Mouse (Mus musculus) CH12.LX (cell line): ENCODE results near the gene Adra2a. TPM values are rescaled to one million over a fixed set of nuclear protein-coding genes. Genes with fewer than 3 reads are reported as not detected.

Source experiments
- DNase-seq: peaks from one replicate; pipeline ENCODE4 v3.0.0-alpha.2; 2013; ENCODE audit errors: extremely low read depth
- H3K27ac ChIP-seq: 2 replicates; pipeline ENCODE4 v1.5.1; 2012; ENCODE audit warnings: low read depth, mild to moderate bottlenecking, control low read depth, moderate library complexity; ENCODE audit not compliant: insufficient read depth
- H3K27me3 ChIP-seq: replicated peaks from 2 replicates; pipeline ENCODE3; 2012; ENCODE audit warnings: inconsistent platforms
- H3K36me3 ChIP-seq, 2 experiments: replicated peaks in 1 of 2; 2 replicates each; pipeline versions ENCODE3 to v1.6.1; 2012; ENCODE audit warnings: inconsistent platforms in 1 of 2, low read length in 1 of 2, mild to moderate bottlenecking in 1 of 2, mixed read lengths in 1 of 2, moderate library complexity in 1 of 2; ENCODE audit not compliant: control insufficient read depth in 1 of 2, insufficient read depth in 1 of 2
- H3K4me1 ChIP-seq, 2 experiments: 2 replicates each; pipeline ENCODE4 v1.6.1; 2012; ENCODE audit warnings: inconsistent platforms in 1 of 2, moderate library complexity in 1 of 2; ENCODE audit not compliant: insufficient read depth in 2 of 2, control insufficient read depth in 1 of 2
- H3K4me2 ChIP-seq: 2 replicates; pipeline ENCODE4 v1.6.1; 2012; ENCODE audit warnings: low read depth, mild to moderate bottlenecking, control low read depth; ENCODE audit not compliant: poor library complexity, insufficient read depth, severe bottlenecking
- H3K4me3 ChIP-seq, 3 experiments: fragments of 150-350 bp in 1 of 3; sonication (generic) in 1 of 3; replicated peaks in 1 of 3; 2 replicates each; pipeline versions ENCODE3 to v1.5.1; 2011 to 2012; ENCODE audit warnings: low read depth in 2 of 3, low read length in 2 of 3, mild to moderate bottlenecking in 2 of 3, moderate library complexity in 2 of 3, control low read depth in 1 of 3, improper control_type of control experiment in 1 of 3, inconsistent platforms in 1 of 3, mixed read lengths in 1 of 3; ENCODE audit not compliant: poor library complexity in 1 of 3
- H3K79me2 ChIP-seq: replicated peaks from 2 replicates; pipeline ENCODE4 v1.6.1; 2012; ENCODE audit warnings: mild to moderate bottlenecking, moderate library complexity; ENCODE audit not compliant: control insufficient read depth, poor library complexity, insufficient read depth, severe bottlenecking; ENCODE audit errors: extremely low read depth
- H3K9ac ChIP-seq: 2 replicates; pipeline ENCODE4 v1.6.1; 2012; ENCODE audit warnings: low read depth, mild to moderate bottlenecking, control low read depth, moderate library complexity; ENCODE audit not compliant: insufficient read depth
- H3K9me3 ChIP-seq: replicated peaks from 2 replicates; pipeline ENCODE3; 2012; ENCODE audit warnings: low read length, inconsistent platforms, mixed read lengths
- BHLHE40 ChIP-seq: IDR thresholded peaks from 2 replicates; pipeline ENCODE4 v1.6.1; 2011; ENCODE audit warnings: mild to moderate bottlenecking, low read depth, low read length, improper control_type of control experiment
- CHD1 ChIP-seq: IDR thresholded peaks from 2 replicates; pipeline ENCODE4 v1.6.1; 2012; ENCODE audit warnings: low read depth, low read length, improper control_type of control experiment, inconsistent platforms
- CHD2 ChIP-seq: IDR thresholded peaks from 2 replicates; pipeline ENCODE4 v1.6.1; 2011; ENCODE audit warnings: low read length, improper control_type of control experiment
- E2F4 ChIP-seq: IDR thresholded peaks from 2 replicates; pipeline ENCODE4 v1.6.1; 2011; ENCODE audit warnings: low read depth, low read length, improper control_type of control experiment; ENCODE audit not compliant: insufficient replicate concordance
- ELF1 ChIP-seq: IDR thresholded peaks from 2 replicates; pipeline ENCODE4 v1.6.1; 2014; ENCODE audit warnings: low read depth, mild to moderate bottlenecking, inconsistent platforms, low read length, improper control_type of control experiment
- EP300 ChIP-seq: IDR thresholded peaks from 2 replicates; pipeline ENCODE4 v1.6.1; 2011; ENCODE audit warnings: low read length, improper control_type of control experiment
- ETS1 ChIP-seq: conservative IDR thresholded peaks from 2 replicates; pipeline ENCODE4 v1.6.1; 2012; ENCODE audit warnings: low read depth, mild to moderate bottlenecking, inconsistent platforms, low read length, improper control_type of control experiment, moderate library complexity
- GABPA ChIP-seq: IDR thresholded peaks from 2 replicates; pipeline ENCODE4 v1.6.1; 2012; ENCODE audit warnings: low read depth, low read length, improper control_type of control experiment, inconsistent platforms; ENCODE audit not compliant: insufficient replicate concordance
- HCFC1 ChIP-seq: IDR thresholded peaks from 2 replicates; pipeline ENCODE4 v1.6.1; 2012; ENCODE audit warnings: low read depth, mild to moderate bottlenecking, inconsistent platforms, low read length, improper control_type of control experiment
- IRF4 ChIP-seq: IDR thresholded peaks from 2 replicates; pipeline ENCODE4 v1.6.1; 2014; ENCODE audit warnings: low read depth, mild to moderate bottlenecking, inconsistent platforms, low read length, improper control_type of control experiment
- KAT2A ChIP-seq: IDR thresholded peaks from 2 replicates; pipeline ENCODE4 v1.6.1; 2012; ENCODE audit warnings: low read length, improper control_type of control experiment, inconsistent platforms; ENCODE audit not compliant: insufficient replicate concordance
- MAFK ChIP-seq: IDR thresholded peaks from 2 replicates; pipeline ENCODE4 v1.6.1; 2011; ENCODE audit warnings: low read length, improper control_type of control experiment; ENCODE audit not compliant: insufficient replicate concordance
- MEF2A ChIP-seq: IDR thresholded peaks from 2 replicates; pipeline ENCODE4 v1.6.1; 2014; ENCODE audit warnings: low read depth, mild to moderate bottlenecking, inconsistent platforms, low read length, improper control_type of control experiment, borderline replicate concordance
- MXI1 ChIP-seq: IDR thresholded peaks from 2 replicates; pipeline ENCODE4 v1.6.1; 2011; ENCODE audit warnings: mild to moderate bottlenecking, low read depth, low read length, improper control_type of control experiment
- NELFE ChIP-seq: IDR thresholded peaks from 2 replicates; pipeline ENCODE4 v1.6.1; 2011; ENCODE audit warnings: low read depth, low read length, improper control_type of control experiment
- NRF1 ChIP-seq: IDR thresholded peaks from 2 replicates; pipeline ENCODE4 v1.6.1; 2014; ENCODE audit warnings: low read depth, mild to moderate bottlenecking, inconsistent platforms, low read length, improper control_type of control experiment, moderate library complexity
- PAX5 ChIP-seq: IDR thresholded peaks from 2 replicates; pipeline ENCODE4 v1.6.1; 2012; ENCODE audit warnings: low read length, inconsistent platforms, mixed read lengths
- POLR2A ChIP-seq: IDR thresholded peaks from 2 replicates; pipeline ENCODE4 v1.6.1; 2011; ENCODE audit warnings: low read depth, mild to moderate bottlenecking, improper control_type of control experiment, low read length
- POLR2AphosphoS2 ChIP-seq: IDR thresholded peaks from 2 replicates; pipeline ENCODE4 v1.6.1; 2011; ENCODE audit warnings: low read depth, low read length, improper control_type of control experiment
- RAD21 ChIP-seq: IDR thresholded peaks from 2 replicates; pipeline ENCODE4 v1.6.1; 2011; ENCODE audit warnings: low read depth, mild to moderate bottlenecking, low read length, improper control_type of control experiment, moderate library complexity
- RCOR1 ChIP-seq: conservative IDR thresholded peaks from 2 replicates; pipeline ENCODE4 v1.6.1; 2012; ENCODE audit warnings: low read depth, mild to moderate bottlenecking, inconsistent platforms, low read length, improper control_type of control experiment
- SIN3A ChIP-seq: IDR thresholded peaks from 2 replicates; pipeline ENCODE4 v1.6.1; 2012; ENCODE audit warnings: low read length, improper control_type of control experiment, inconsistent platforms
- SMC3 ChIP-seq: IDR thresholded peaks from 2 replicates; pipeline ENCODE4 v1.6.1; 2011; ENCODE audit warnings: low read depth, low read length, improper control_type of control experiment
- TCF12 ChIP-seq: IDR thresholded peaks from 2 replicates; pipeline ENCODE4 v1.6.1; 2014; ENCODE audit warnings: low read depth, mild to moderate bottlenecking, inconsistent platforms, low read length, improper control_type of control experiment
- USF2 ChIP-seq: conservative IDR thresholded peaks from 2 replicates; pipeline ENCODE4 v1.6.1; 2011; ENCODE audit warnings: low read depth, low read length, improper control_type of control experiment
- ZKSCAN1 ChIP-seq: IDR thresholded peaks from 2 replicates; pipeline ENCODE4 v1.6.1; 2012; ENCODE audit warnings: low read depth, inconsistent platforms, low read length, improper control_type of control experiment, borderline replicate concordance
- ZMIZ1 ChIP-seq: IDR thresholded peaks from 2 replicates; pipeline ENCODE4 v1.6.1; 2012; ENCODE audit warnings: low read depth, mild to moderate bottlenecking, inconsistent platforms, low read length, improper control_type of control experiment
- dilution Hi-C: fragments of 300-500 bp; cut with MboI; formaldehyde crosslinking; loops from 2 replicates; pipeline ENCODE4 v1.14.3; 2020; ENCODE audit warnings: low sequenced_read_pairs; ENCODE audit not compliant: extremely low pct_unique_long_range_greater_than_20kb, extremely low pct_ligation_motif_present
- in situ Hi-C: fragments of 300-500 bp; cut with MboI; formaldehyde crosslinking; loops from 3 replicates; pipeline ENCODE4 v1.14.3; 2019; ENCODE audit warnings: low sequenced_read_pairs, low pct_ligation_motif_present, low pct_unique_long_range_greater_than_20kb, mixed read lengths
- polyA plus RNA-seq: library from polyadenylated mRNA; unstranded; fragments of >175 nt; gene quantifications from 2 replicates; pipeline ENCODE4 v1.2.1, GENCODE M21; 2012; ENCODE audit warnings: low read depth; ENCODE audit not compliant: insufficient read length
- total RNA-seq, 2 experiments: library from RNA; depleted of rRNA; stranded (reverse); fragments of 300-350 nt in 1 of 2; fragments of >200 nt in 1 of 2; gene quantifications; 2 replicates each; pipeline ENCODE4 v1.2.3; 2012 to 2014

The Adra2a gene
- total and polyA plus RNA-seq, 3 experiments: 0.04 to 0.07 TPM; not detected in 1

- dilution Hi-C loops: no loop called here
- H3K4me1 ChIP-seq: peaks cover 0 to under 1% of the 10 kb centered on the region in 2 experiments; a peak in 1 of 4 replicates
Measured at GRCm38 (mm10) chr19:54093599-54093998, 49.6 kb downstream of the Adra2a start.

DNA sequence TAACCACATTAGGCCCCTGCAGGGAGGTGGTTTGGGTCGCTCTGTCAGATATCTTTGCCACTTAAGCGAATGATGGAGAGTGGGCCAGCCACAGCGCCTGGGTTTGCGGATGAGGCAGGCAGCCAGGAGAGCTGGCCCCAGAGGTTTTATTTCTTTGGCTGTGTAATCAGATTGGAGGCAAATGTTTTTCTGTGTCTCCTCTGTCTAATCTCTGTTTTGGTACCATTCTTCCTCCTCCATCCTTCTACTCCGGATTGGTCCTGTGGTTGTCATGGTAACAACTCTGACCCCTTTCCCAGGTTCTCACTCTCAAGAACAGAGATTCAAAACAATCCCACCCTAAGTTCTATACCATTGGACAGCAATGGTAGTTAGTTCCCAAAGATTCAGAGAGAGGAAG lies 51.8 kb downstream of the Adra2a start:
- H3K9me3 ChIP-seq: no peaks in the 10 kb centered on the region
- H3K36me3 ChIP-seq: no peaks in the 10 kb centered on the region
- no peak overlapping the region for H3K4me2 ChIP-seq
- H3K4me3 ChIP-seq: no peak overlapping the region
- no peak for DNase-seq
- H3K27ac ChIP-seq: no peak overlapping the region
- H3K4me1 ChIP-seq: peaks cover 6 to 21% of the 10 kb centered on the region in 2 experiments; a peak in 3 of 4 replicates
- in situ Hi-C loops (no loop called here), dilution Hi-C loops (no loop called here)
- no peak overlapping the region for H3K9ac ChIP-seq
- no peaks in the 10 kb centered on the region for H3K27me3 ChIP-seq
- no peaks in the 10 kb centered on the region for H3K79me2 ChIP-seq
- TF ChIP-seq USF2: no peak
- no peak for TF ChIP-seq ZMIZ1
- no peak for TF ChIP-seq GABPA
- TF ChIP-seq CHD1: no peak
- no peak for TF ChIP-seq EP300
- no peak for TF ChIP-seq TCF12
- no peak for TF ChIP-seq SMC3
- no peak for TF ChIP-seq POLR2A
- no peak for TF ChIP-seq KAT2A
- no peak for TF ChIP-seq POLR2AphosphoS2

More at GRCm38 (mm10) chr19:54093599-54093998, 49.6 kb downstream of the Adra2a start:
- H3K27me3 ChIP-seq: no peaks in the 10 kb centered on the region
- H3K36me3 ChIP-seq: no peaks in the 10 kb centered on the region
- TF ChIP-seq BHLHE40 (no peak), MAFK (no peak), SIN3A (no peak), NELFE (no peak), ETS1 (no peak), IRF4 (no peak), RAD21 (no peak), RCOR1 (no peak), NRF1 (no peak), USF2 (no peak), HCFC1 (no peak), MXI1 (no peak), PAX5 (no peak), ELF1 (no peak), MEF2A (no peak), POLR2AphosphoS2 (no peak), E2F4 (no peak), ZKSCAN1 (no peak), CHD2 (no peak)
- H3K9me3 ChIP-seq: no peaks in the 10 kb centered on the region
- H3K27ac ChIP-seq: no peak overlapping the region
- no peak for DNase-seq
- H3K4me3 ChIP-seq: no peak overlapping the region
- no peak overlapping the region for H3K4me2 ChIP-seq
- no peak overlapping the region for H3K9ac ChIP-seq
- in situ Hi-C loops: no loop called here
- no peaks in the 10 kb centered on the region for H3K79me2 ChIP-seq
